Mouse (Mus musculus) heart, embryonic 10.5 days (tissue): ENCODE measurements around the gene Gm13199. TPM values are rescaled to one million over a fixed set of nuclear protein-coding genes. Genes with fewer than 3 reads are reported as not detected.

ENCODE experiments used
- DNase-seq: peaks from one replicate; pipeline ENCODE4 v3.0.0-alpha.2; 2017; ENCODE audit warnings: low spot score
- H3K27ac ChIP-seq: fragments of 300-500 bp; sonication (generic); 2 replicates; pipeline ENCODE4 v1.5.1; 2016; ENCODE audit warnings: mild to moderate bottlenecking
- H3K27me3 ChIP-seq: fragments of 300-500 bp; sonication (generic); 2 replicates; pipeline ENCODE4 v1.6.1; 2016; ENCODE audit warnings: mild to moderate bottlenecking; ENCODE audit not compliant: poor library complexity, insufficient read depth, severe bottlenecking
- H3K36me3 ChIP-seq: fragments of 300-500 bp; sonication (generic); 2 replicates; pipeline ENCODE4 v1.6.1; 2016; ENCODE audit warnings: mild to moderate bottlenecking, moderate library complexity
- H3K4me1 ChIP-seq: fragments of 300-500 bp; sonication (generic); 2 replicates; pipeline ENCODE4 v1.6.1; 2016; ENCODE audit warnings: mild to moderate bottlenecking
- H3K4me3 ChIP-seq: fragments of 300-500 bp; sonication (generic); 2 replicates; pipeline ENCODE4 v1.5.1; 2016; ENCODE audit warnings: mild to moderate bottlenecking, moderate library complexity
- H3K9me3 ChIP-seq: fragments of 300-500 bp; sonication (generic); 2 replicates; pipeline ENCODE4 v1.6.1; 2016; ENCODE audit warnings: mild to moderate bottlenecking, moderate library complexity
- WGBS: fragments of 180-500 bp; shearing (Covaris S2); methylation state at CpG from one replicate; pipeline ENCODE4 v1.1.7; 2016; 5-methylcytosine and 5-hydroxymethylcytosine counted together
- polyA plus RNA-seq: library from polyadenylated mRNA; unstranded; fragments of >200 nt; fragmentation: Nextera tagmentation; extraction: Ambion mirVana; gene quantifications from 2 replicates; pipeline ENCODE4 v1.2.1, GENCODE M21; 2016

Gm13199 gene
- polyA plus RNA-seq, 1 experiment from 2014 or later: 1.4 TPM

DNA sequence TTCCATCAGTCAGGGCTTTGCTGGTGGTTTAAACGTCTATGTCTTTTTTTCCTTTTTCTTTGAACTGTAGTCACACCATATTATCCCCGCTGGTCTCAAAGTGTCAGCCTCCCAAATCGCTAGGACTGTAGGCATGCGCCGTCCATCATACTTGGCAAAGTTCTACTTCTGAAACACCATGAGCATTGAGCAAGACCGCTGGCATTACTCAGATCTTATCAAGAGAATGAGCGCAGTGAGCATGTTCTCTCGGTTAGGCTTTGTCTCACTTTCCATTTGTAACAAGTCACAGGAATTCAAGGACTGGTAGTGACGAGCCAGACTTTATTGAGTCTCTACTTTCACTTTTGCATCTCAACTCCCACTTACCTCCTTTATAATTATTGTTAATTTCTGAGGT, 11.6 kb downstream of the Gm13199 start:
- 91% methylated on average over 9 of the region's 9 CpGs for WGBS
- Histone ChIP-seq H3K4me3 (no peak overlapping the region), H3K27me3 (no peaks in the 10 kb centered on the region), H3K36me3 (peaks cover 33% of the 10 kb centered on the region), H3K27ac (no peak overlapping the region), H3K9me3 (no peaks in the 10 kb centered on the region), H3K4me1 (peaks cover 10% of the 10 kb centered on the region)
- DNase-seq: no peak

DNA sequence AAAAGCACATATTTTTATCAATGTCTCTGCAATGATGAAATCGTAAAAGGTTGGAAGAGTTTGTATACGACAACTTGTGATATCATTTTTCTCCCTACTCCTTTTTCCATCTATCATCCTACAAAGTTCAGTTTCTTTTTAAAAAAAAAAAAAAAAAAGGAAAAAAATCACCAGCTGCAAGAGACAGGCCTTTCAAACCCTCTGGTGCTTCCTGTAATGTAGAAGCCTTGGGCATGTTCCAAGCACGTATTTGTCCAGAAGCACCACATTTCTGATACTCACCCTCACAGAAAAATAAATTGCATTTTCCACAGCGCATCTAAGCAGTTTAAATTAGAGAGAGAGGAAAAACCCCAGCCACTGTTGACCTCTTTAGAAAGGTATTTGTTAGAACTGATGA, 16.9 kb downstream of the Gm13199 start:
- 31% methylated on average over 4 of the region's 4 CpGs for WGBS
- Histone ChIP-seq H3K9me3 (no peaks in the 10 kb centered on the region), H3K4me1 (peaks cover 15% of the 10 kb centered on the region), H3K27me3 (no peaks in the 10 kb centered on the region), H3K4me3 (peak overlapping the region; percentile 87), H3K36me3 (peaks cover 29% of the 10 kb centered on the region), H3K27ac (peak overlapping the region; percentile 93; the same call in 1 of the 2 replicates)
- no peak for DNase-seq

DNA sequence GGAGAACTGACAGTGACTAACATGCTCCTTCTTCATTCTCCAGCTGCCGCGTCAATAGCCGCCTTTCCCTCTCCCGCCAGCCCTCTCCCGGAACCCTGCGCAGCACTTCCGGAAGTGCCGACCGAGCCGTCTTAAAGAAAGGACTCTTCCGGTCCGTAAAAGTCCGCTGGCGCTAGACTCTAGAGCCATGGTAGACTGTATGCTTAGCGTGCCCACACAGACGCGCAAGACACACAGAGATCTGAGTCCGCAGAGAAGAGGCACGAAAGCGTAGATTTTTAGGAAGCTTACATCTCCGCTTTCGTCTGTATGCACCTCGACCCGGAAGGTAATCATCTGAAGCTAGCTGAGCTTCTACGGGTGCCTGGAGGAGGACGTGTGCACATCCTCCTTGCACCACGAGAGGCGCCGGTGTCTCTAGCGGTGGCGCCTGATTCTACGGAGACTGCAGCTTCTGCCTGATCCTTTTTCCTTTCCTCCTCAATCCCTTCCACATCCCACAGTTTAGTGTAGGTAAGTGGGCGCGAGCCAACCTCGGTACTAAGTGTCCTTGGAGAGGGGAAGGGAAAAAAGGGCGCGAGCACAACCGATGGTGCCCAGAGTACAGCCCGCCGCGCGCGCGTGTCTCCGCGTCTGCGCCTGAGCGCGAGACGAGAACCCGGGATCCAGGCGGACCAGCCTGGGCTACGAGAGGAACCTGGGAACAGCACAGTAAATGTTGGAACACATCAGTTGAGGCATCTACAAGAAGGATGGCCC, 17.7 kb downstream of the Gm13199 start, which contains the start of the genes Nudt5 and Cdc123:
Nudt5 (plus strand) TSS at position 147 of the 759 bp plus-strand sequence.
Cdc123 (minus strand) TSS at position 292 of the 759 bp plus-strand sequence.
- peak; percentile 96 for DNase-seq
- WGBS: under 1% methylated on average over 53 of the region's 53 CpGs
- peak within 1 kb of the TSS; percentile 87 for H3K4me3 ChIP-seq
- H3K27me3 ChIP-seq: no peaks in the 10 kb centered on the region
- H3K27ac ChIP-seq: peak within 1 kb of the TSS; percentile 93
- no peaks in the 10 kb centered on the region for H3K9me3 ChIP-seq
- peaks cover 15% of the 10 kb centered on the region for H3K4me1 ChIP-seq
- H3K36me3 ChIP-seq: peaks cover 33% of the 10 kb centered on the region

DNA sequence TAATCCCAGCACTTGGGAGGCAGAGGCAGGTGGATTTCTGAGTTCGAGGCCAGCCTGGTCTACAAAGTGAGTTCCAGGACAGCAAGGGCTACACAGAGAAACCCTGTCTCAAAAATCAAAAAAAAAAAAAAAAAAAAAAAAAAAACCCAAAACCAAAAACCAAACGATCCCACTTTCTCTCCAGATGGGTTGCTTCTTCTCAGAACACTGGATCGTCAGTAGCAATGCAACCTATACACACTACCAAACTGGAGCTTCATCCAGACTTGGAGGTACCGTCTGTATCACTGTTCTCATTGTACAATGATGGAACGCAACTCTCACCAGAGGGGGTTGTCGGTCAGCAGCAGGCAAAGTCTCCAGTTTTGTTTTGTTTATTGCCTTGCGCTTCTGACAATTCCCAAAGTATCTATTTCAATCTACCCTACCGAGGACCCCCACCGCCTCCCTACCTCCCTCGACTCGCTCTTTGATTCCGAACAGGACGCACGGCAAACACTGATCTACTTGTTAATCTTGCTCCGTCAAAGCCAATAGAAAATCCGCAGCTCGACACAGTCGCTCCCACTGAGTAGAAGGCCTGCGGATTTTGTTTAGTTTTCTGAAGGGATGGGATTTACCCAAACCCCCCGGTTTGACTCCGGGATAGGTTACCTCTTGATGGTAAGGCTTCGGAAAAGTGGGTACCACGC, 18.4 kb downstream of the Gm13199 start:
- Histone ChIP-seq H3K4me3 (peak overlapping the region; percentile 87), H3K27me3 (no peaks in the 10 kb centered on the region), H3K27ac (peak overlapping the region; percentile 93), H3K9me3 (no peaks in the 10 kb centered on the region), H3K36me3 (peaks cover 41% of the 10 kb centered on the region), H3K4me1 (peaks cover 15% of the 10 kb centered on the region)
- 4% methylated on average over 23 of the region's 23 CpGs for WGBS
- no peak for DNase-seq

DNA sequence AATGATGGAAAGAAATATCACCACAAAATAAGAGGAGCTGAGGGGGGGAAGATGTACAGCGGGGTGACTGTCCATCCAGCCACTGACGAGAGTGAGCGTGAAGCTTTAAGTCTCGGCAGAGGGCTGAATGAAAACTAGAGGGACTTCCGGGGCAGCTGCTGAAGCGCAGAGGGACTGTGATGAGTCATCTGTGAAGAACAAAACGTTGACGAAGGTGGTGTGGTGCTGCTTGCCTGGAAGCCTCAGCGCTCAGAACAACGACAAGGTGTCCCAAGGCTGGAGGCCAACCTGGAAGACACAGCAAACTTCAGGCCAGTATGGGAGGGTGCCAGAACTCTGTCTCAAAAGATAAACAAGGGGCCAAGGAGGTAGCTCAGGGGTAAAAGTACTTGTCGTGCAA, 21.9 kb downstream of the Gm13199 start:
- Histone ChIP-seq H3K27ac (no peak overlapping the region), H3K27me3 (no peaks in the 10 kb centered on the region), H3K4me1 (0 out of 2 replicates have a peak, but pooled peaks cover 2% of the 10 kb centered on the region), H3K9me3 (no peaks in the 10 kb centered on the region), H3K36me3 (peaks cover 61% of the 10 kb centered on the region), H3K4me3 (no peak overlapping the region)
- WGBS: 95% methylated on average over 11 of the region's 11 CpGs
- DNase-seq: no peak

DNA sequence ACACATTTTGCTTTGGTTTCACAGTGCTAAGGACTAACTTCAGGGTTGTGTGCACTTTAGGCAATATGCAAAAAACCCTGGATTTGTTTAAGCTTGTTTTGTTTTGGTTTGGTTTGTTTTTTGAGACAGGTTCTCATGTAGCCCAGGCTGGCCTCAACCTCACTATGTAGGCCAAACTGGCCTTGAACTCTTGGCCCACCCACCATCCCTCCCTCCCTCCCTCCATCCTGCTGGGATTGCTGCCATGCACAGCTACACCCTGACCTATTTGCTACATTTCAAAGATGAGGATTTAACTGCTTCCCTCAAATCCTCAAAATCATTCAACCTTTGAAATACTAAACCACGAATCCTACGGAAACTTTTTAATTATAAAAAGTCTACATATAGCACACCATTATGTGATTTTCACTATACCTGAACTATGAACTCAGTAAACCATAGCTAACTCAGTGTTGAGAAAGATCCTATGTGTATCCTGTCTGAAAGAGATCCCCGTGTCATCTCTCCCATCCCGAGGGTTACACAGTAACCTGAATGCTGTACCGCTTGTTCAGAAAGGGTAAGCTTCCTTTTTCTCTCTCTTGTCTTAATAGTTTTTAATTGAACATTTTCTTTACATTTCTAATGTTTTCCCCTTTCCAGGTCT, 37.3 kb downstream of the Gm13199 start:
- Histone ChIP-seq H3K4me3 (no peak overlapping the region), H3K27me3 (no peaks in the 10 kb centered on the region), H3K36me3 (peaks cover 67% of the 10 kb centered on the region), H3K27ac (no peak overlapping the region), H3K4me1 (no peaks in the 10 kb centered on the region), H3K9me3 (no peaks in the 10 kb centered on the region)
- WGBS: 90% methylated on average over 5 of the region's 5 CpGs
- no peak for DNase-seq

DNA sequence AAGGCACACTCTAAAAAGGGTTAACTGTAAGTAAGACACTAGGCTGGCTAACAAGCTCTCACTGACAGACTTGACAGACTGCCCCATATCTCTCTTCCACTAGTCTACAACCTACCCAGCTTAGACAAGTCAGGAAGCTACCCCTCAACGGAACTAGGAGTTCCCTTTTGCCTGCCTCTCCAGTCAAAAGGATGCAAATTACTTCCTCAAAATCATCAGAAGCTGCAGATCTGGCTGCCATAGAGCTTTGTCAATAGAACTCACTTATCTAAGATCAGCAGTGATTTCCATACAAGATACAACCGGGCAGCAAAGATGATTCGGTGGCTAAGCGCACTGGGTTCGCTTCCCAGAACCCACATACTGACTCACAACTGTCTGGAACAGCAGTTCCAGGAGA, 38.0 kb downstream of the Gm13199 start:
- DNase-seq: no peak
- Histone ChIP-seq H3K9me3 (no peaks in the 10 kb centered on the region), H3K27ac (no peak overlapping the region), H3K27me3 (no peaks in the 10 kb centered on the region), H3K36me3 (peaks cover 70% of the 10 kb centered on the region), H3K4me1 (no peaks in the 10 kb centered on the region), H3K4me3 (no peak overlapping the region)
- WGBS: 82% methylated on average over 5 of the region's 5 CpGs

DNA sequence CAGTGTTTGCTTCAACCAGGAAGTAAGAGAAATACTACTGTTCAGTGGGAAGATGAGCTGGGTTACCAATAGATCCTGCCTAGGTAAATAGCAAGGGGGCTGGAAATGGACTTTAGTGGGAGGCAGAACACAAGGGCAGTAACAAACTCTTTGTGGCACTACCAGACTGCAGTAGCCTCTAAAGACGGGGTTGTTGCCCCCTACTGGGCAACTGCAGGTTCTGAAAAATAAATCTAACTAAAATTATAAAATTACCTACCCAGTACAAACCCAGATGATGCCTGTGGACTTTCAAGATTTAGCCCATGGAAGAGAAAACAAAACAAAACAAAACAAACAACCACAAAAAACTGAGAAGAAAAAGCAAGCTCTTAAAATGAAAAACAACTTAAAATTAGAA, 38.5 kb downstream of the Gm13199 start:
- Histone ChIP-seq H3K27me3 (no peaks in the 10 kb centered on the region), H3K27ac (no peak overlapping the region), H3K4me1 (no peaks in the 10 kb centered on the region), H3K9me3 (no peaks in the 10 kb centered on the region), H3K36me3 (peaks cover 72% of the 10 kb centered on the region), H3K4me3 (no peak overlapping the region)
- no peak for DNase-seq
- 40% methylated on average over 1 of the region's 1 CpGs for WGBS

DNA sequence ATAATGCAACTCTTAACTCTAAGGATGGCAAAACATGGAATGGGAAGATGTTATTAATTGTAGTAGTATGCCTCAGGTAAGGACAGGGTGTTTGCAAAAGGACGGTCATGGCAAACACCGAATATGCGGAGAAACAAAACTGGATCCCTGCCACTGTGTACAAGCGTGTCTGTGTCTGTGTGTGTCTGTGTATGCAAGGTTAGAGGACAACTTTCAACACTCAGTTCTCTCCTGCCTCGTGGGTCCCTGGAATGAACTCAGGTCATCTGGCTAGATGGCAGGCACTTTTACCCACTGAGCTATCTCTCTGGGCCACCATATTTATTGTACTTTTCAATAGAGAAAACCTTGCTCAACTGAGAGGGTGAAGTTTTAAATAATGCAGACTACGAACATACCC, 40.3 kb downstream of the Gm13199 start:
- WGBS: 95% methylated on average over 6 of the region's 6 CpGs
- peaks cover 79% of the 10 kb centered on the region for H3K36me3 ChIP-seq

DNA sequence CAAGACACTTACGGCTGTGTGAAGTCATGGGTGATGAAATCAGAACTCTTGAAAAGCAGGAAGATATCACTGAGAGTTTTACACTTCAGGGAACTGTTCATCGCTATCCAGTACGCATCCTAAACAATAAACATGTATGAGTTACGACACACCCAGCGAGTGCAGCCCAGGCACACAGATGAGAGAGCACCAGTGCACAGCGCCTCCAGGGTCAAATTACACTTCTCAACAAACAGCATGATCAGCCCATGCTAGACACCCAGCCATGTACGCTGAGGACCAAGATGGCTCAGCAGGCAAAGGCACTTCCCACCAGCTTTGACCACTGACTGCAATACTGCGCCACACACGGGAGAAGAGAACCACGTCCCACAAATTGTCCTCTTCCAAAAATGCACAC, 41.5 kb downstream of the Gm13199 start:
- 82% methylated on average over 10 of the region's 10 CpGs for WGBS
- H3K36me3 ChIP-seq: peaks cover 78% of the 10 kb centered on the region

More for the DNA sequence above, 40.3 kb downstream of the Gm13199 start:
- H3K27me3 ChIP-seq: no peaks in the 10 kb centered on the region
- H3K4me1 ChIP-seq: no peaks in the 10 kb centered on the region
- H3K4me3 ChIP-seq: no peak overlapping the region
- DNase-seq: no peak
- no peak overlapping the region for H3K27ac ChIP-seq
- H3K9me3 ChIP-seq: no peaks in the 10 kb centered on the region

More for the DNA sequence above, 41.5 kb downstream of the Gm13199 start:
- H3K27ac ChIP-seq: no peak overlapping the region
- no peaks in the 10 kb centered on the region for H3K9me3 ChIP-seq
- no peak overlapping the region for H3K4me3 ChIP-seq
- no peak for DNase-seq
- no peaks in the 10 kb centered on the region for H3K27me3 ChIP-seq
- H3K4me1 ChIP-seq: no peaks in the 10 kb centered on the region
